Mouse (Mus musculus) bone marrow macrophage, adult 2 months (primary cell): Measurements from ENCODE around the gene Cep128.

Source experiments
- CTCF ChIP-seq: IDR thresholded peaks from 2 replicates; pipeline ENCODE4 v1.5.1; 2012; ENCODE audit warnings: low read depth, mild to moderate bottlenecking, low read length, moderate library complexity
- POLR2A ChIP-seq: IDR thresholded peaks from 2 replicates; pipeline ENCODE4 v1.6.1; 2012; ENCODE audit warnings: mild to moderate bottlenecking, low read depth, low read length, borderline replicate concordance

DNA sequence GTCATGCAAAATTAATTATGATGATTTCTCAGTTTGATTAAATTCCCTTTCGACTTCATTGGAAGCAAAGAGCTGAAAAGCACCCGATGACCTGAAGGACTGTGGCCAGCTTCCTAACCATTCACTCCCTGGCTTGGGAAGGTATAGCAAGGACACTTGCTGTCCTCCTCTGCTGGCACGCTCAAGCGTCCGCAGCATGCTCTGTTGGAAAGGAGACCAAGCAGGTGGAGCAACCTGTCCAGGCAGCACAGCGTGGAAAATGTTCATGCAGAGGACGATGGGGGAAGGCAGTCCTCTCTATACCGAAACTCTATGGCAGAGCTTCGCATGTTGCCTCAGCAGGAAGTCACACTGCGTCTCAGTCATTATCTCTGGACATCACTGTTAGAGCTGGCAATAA, 327.3 kb downstream of the Cep128 start:
- TF ChIP-seq CTCF: no peak
- TF ChIP-seq POLR2A: no peak
